Mouse (Mus musculus) hindbrain, embryonic 15.5 days (tissue): Measurements from ENCODE around the gene Slirp. TPM values are rescaled to one million over a fixed set of nuclear protein-coding genes. Genes with fewer than 3 reads are reported as not detected.
A peak's percentile ranks its signal among the peaks of the same experiment; 100 is the strongest.
"Not testable (repeated sequence)": the region's sequence is repeated elsewhere in the genome, so short reads cannot be mapped to it uniquely, and the experiment has no call there.

Experiments used
- ATAC-seq: fragments of 200-750 bp; cut with Nextera tagmentation; 2 replicates; pipeline ENCODE4 v1.8.0; 2017; ENCODE audit warnings: low read depth, moderate number of reproducible peaks, moderate TSS enrichment; ENCODE audit not compliant: low FRiP score
- H3K27ac ChIP-seq: fragments of 300-500 bp; sonication (generic); replicated peaks from 2 replicates; pipeline ENCODE4 v1.5.1; 2015; ENCODE audit warnings: mild to moderate bottlenecking, inconsistent platforms
- H3K27me3 ChIP-seq: fragments of 300-500 bp; sonication (generic); 2 replicates; pipeline ENCODE4 v1.6.1; 2015; ENCODE audit warnings: control low read depth, inconsistent platforms
- H3K36me3 ChIP-seq: fragments of 300-500 bp; sonication (generic); 2 replicates; pipeline ENCODE4 v1.6.1; 2015; ENCODE audit warnings: control low read depth, inconsistent platforms
- H3K4me1 ChIP-seq: fragments of 300-500 bp; sonication (generic); replicated peaks from 2 replicates; pipeline ENCODE4 v1.6.1; 2015; ENCODE audit warnings: control low read depth, inconsistent platforms
- H3K4me2 ChIP-seq: fragments of 300-500 bp; sonication (generic); 2 replicates; pipeline ENCODE4 v1.6.1; 2015; ENCODE audit warnings: moderate library complexity, mild to moderate bottlenecking, inconsistent platforms
- H3K4me3 ChIP-seq: fragments of 300-500 bp; sonication (generic); 2 replicates; pipeline ENCODE4 v1.5.1; 2015; ENCODE audit warnings: mild to moderate bottlenecking, inconsistent platforms
- H3K9ac ChIP-seq: fragments of 300-500 bp; sonication (generic); 2 replicates; pipeline ENCODE4 v1.6.1; 2015; ENCODE audit warnings: inconsistent platforms
- H3K9me3 ChIP-seq: fragments of 300-500 bp; sonication (generic); 2 replicates; pipeline ENCODE4 v1.6.1; 2016; ENCODE audit warnings: control low read depth, inconsistent platforms
- WGBS: fragments of 180-500 bp; shearing (Covaris S2); methylation state at CpG from one replicate; pipeline ENCODE4 v1.1.7; 2015; 5-methylcytosine and 5-hydroxymethylcytosine counted together
- polyA plus RNA-seq: library from polyadenylated mRNA; unstranded; fragments of >200 nt; fragmentation: Nextera tagmentation; extraction: Ambion mirVana; gene quantifications from 2 replicates; pipeline ENCODE4 v1.2.1, GENCODE M21; 2015

Slirp gene
- polyA plus RNA-seq, 1 experiment from 2014 or later: 242 TPM

DNA sequence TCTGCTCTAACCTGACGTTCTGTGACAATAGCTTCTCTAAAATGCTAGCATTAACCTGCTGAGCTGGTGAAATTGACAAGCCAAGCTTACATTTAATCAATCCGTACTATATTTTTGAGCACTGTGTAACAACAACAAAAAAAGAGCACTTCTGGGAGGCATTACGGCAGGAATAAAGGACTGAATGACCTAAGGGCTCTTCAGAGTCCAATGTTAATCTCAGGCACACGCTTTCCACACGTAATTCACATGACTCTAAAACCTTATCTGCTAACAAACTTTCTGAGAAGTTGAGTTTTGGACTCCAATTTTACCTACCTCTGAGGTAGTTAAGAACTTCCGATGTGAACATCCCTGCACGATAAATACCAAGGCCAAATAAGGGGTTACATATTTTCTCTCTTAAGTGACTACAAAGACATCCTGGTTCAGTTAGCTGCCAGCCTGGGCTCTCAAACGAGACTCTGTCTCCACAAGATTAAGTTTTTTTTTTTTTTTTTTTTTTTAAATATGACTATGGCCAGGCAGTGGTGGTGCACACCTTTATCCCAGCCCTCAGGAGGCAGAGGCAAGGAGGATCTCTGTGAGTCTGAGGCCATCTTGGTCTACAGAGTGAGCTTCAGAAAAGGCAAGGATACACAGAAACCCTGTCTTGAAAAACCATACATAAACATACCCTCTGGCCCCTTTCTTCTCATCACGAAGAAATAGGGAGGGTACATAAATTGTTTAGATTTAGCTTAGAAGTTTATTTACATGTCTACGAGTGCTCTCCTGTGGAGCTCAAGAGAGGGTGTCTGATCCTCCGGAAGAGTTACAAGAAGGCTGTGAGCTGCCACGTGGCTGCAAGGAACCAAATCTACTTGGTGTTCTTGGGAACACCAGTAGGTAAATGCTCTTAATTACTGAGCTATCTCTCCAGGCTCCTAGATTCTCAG, 1.2 kb upstream of the Slirp start:
- WGBS: 39% methylated on average over 12 of the region's 12 CpGs
- Histone ChIP-seq H3K4me1 (peaks cover 26% of the 10 kb centered on the region), H3K27me3 (no peaks in the 10 kb centered on the region), H3K9me3 (no peaks in the 10 kb centered on the region), H3K4me2 (peak overlapping the region; percentile 87), H3K9ac (peak overlapping the region; percentile 92), H3K36me3 (peaks cover 35% of the 10 kb centered on the region), H3K27ac (peak overlapping the region; percentile 93; the same call in 1 of the 2 replicates), H3K4me3 (peak overlapping the region; percentile 99)
- no peak for ATAC-seq

- Histone ChIP-seq H3K4me3 (peak overlapping the region; percentile 99), H3K9me3 (no peaks in the 10 kb centered on the region), H3K4me1 (peaks cover 26% of the 10 kb centered on the region), H3K27ac (peak overlapping the region; percentile 93), H3K9ac (peak overlapping the region; percentile 92), H3K4me2 (peak overlapping the region; percentile 87), H3K27me3 (no peaks in the 10 kb centered on the region), H3K36me3 (peaks cover 35% of the 10 kb centered on the region)
- ATAC-seq: peak; percentile 92
- under 1% methylated on average over 33 of the region's 33 CpGs for WGBS
These were observed 489 bp upstream of the Slirp start for GRCm38 (mm10) chr12:87443115-87443699.

DNA sequence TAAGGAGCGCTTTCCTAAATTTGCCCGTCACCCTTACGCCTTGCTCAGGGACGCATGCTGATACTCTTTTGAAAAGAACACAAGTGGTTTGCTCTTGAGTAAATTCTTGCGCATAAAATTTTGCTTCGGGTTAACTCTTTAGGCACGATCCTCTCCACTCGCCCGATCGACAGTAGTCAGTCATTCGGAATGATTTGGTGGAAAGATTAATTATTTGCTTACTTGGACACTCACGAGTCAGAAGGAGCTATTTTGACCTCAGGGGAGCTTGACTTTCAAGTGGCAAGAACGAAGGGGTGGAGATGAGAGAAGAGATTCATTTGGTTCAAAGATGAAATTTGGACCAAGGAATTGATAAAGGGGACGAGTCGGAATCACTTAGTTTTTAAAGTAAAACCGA, 515 bp downstream of the Slirp start:
- 5% methylated on average over 16 of the region's 16 CpGs for WGBS
- peak; percentile 17; the same call in 1 of the 2 replicates for ATAC-seq
- H3K9ac ChIP-seq: peak overlapping the region; percentile 92
- H3K36me3 ChIP-seq: peaks cover 34% of the 10 kb centered on the region
- no peaks in the 10 kb centered on the region for H3K27me3 ChIP-seq
- H3K4me1 ChIP-seq: peaks cover 26% of the 10 kb centered on the region
- H3K4me3 ChIP-seq: peak overlapping the region; percentile 99
- H3K9me3 ChIP-seq: no peaks in the 10 kb centered on the region
- H3K4me2 ChIP-seq: peak overlapping the region; percentile 87
- H3K27ac ChIP-seq: 0 out of 2 replicates have a peak overlapping the region, but pooled peaks have one; percentile 93

- H3K9me3 ChIP-seq: no peaks in the 10 kb centered on the region
- no peak overlapping the region for H3K9ac ChIP-seq
- H3K4me2 ChIP-seq: no peak overlapping the region
- peaks cover 8% of the 10 kb centered on the region for H3K4me1 ChIP-seq
- ATAC-seq: no peak
- no peak overlapping the region for H3K4me3 ChIP-seq
- H3K27me3 ChIP-seq: no peaks in the 10 kb centered on the region
- peaks cover 70% of the 10 kb centered on the region for H3K36me3 ChIP-seq
- 93% methylated on average over 9 of the region's 9 CpGs for WGBS
- H3K27ac ChIP-seq: no peak overlapping the region
These were observed 5.8 kb downstream of the Slirp start for GRCm38 (mm10) chr12:87449456-87449855.

DNA sequence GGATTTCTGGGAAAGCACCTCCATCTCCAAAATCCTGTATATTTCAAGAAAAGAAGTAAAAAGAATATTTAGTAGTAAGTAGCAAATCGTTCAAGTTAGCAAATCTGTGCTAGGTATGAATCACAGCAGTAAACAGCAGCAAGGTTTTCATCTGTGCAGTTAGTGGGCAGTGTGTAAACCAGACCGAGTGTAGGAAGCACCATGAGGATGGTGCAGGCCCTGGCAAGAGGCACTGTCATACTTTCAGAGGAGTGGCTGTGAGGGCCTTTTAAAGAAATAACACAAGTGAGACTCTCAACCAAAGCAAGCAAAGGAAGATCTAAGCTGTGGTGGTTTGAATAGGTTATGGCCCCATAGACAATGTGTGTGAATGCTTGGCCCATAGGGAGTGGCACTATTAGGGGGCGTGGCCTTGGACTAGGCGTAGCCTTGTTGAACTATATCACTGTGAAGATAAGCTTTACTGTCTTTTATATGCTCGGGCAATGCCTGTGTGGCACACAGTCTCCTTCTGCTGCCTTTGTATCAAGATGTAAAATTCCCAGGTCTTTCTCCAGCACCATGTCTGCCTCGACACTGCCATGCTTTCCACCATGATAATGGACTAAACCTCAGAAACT, 21.1 kb downstream of the Slirp start:
- H3K4me2 ChIP-seq: no peak overlapping the region
- no peak overlapping the region for H3K4me3 ChIP-seq
- no peak overlapping the region for H3K27ac ChIP-seq
- 94% methylated on average over 6 of the region's 6 CpGs for WGBS
- no peaks in the 10 kb centered on the region for H3K4me1 ChIP-seq
- ATAC-seq: no peak
- no peaks in the 10 kb centered on the region for H3K9me3 ChIP-seq
- no peak overlapping the region for H3K9ac ChIP-seq
- H3K36me3 ChIP-seq: peaks cover 62% of the 10 kb centered on the region
- no peaks in the 10 kb centered on the region for H3K27me3 ChIP-seq

DNA sequence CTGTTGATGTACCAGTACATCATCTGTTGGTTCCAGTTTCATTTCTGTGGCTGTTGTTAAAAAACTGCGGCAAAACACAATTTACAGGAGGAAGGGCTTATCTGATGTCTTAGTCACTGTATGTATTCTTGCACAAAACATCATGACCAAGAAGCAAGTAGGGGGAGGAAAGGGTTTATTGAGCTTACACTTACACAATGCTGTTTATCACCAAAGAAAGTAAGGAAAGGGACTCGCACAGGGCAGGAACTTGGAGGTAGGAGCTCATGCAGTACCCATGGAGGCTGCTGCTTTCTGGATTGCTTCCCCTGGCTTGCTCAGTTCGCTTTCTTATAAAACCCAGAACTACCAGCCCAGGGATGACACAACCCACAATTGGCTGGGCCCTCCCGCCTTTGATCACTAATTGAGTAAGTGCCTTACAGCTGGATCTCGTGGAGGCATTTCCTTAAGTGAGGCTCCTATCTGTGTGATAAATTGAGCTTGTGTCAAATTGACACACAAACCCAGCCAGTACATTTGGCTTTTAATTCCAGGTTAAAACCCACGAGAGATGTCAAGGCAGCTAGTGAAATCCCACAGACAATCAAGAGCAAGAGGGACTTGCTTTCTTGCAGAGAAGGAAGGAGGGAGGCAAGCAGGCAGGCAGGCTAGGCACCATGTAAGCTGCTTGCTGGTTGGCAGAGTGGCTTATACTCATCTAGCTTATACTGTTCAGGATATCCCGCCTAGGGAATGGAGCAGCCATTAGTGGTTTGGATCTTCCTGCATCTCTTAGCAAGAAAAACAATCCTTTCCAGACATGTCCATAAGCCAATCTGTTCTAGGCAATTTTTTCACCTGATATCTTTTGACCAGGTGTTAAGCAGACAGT, 26.8 kb downstream of the Slirp start:
- peak overlapping the region; percentile 78 for H3K4me3 ChIP-seq
- no peak for ATAC-seq
- no peaks in the 10 kb centered on the region for H3K9me3 ChIP-seq
- 79% methylated on average over 7 of the region's 7 CpGs for WGBS
- H3K9ac ChIP-seq: peak overlapping the region; percentile 83; the same call in 1 of the 2 replicates
- H3K36me3 ChIP-seq: peaks cover 15% of the 10 kb centered on the region
- H3K4me2 ChIP-seq: peak overlapping the region; percentile 64
- H3K27me3 ChIP-seq: no peaks in the 10 kb centered on the region
- H3K27ac ChIP-seq: no peak overlapping the region
- peaks cover 14% of the 10 kb centered on the region for H3K4me1 ChIP-seq

DNA sequence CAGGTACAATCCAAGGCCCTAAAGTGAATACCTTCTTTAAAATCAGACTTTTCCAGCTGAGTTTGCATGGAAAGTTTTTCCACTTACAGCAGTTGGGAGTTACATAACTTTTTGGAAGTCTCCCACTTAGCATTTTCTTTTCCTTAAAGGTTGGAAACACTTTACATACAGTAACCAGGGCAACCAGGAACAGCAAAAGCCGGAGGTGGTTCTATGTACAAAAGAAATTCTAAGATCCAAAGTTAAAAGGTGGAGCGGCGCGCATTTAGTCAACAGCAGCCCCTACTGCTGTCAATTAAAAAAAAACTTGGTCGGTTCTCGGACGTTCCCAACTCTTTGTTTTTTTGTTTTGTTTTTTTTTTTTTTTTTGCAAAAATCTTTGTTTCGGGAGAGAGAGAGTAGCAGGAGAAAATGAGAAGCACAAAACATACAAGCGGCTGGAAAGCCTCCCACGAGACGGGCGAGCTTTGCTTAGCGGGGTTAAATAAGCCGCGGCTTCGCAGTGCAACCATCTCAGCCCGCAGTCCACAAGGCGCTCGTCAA, 27.8 kb downstream of the Slirp start:
- peaks cover 11% of the 10 kb centered on the region for H3K36me3 ChIP-seq
- no peaks in the 10 kb centered on the region for H3K9me3 ChIP-seq
- under 1% methylated on average over 19 of the region's 19 CpGs for WGBS
- H3K4me3 ChIP-seq: peak overlapping the region; percentile 78
- H3K27me3 ChIP-seq: no peaks in the 10 kb centered on the region
- H3K4me1 ChIP-seq: peaks cover 14% of the 10 kb centered on the region
- H3K4me2 ChIP-seq: peak overlapping the region; percentile 64
- peak overlapping the region; percentile 83 for H3K9ac ChIP-seq
- ATAC-seq: no peak
- peak overlapping the region; percentile 93 for H3K27ac ChIP-seq

- H3K4me1 ChIP-seq: peaks cover 14% of the 10 kb centered on the region
- H3K4me2 ChIP-seq: peak within 1 kb of the TSS; percentile 64
- H3K36me3 ChIP-seq: peaks cover 8% of the 10 kb centered on the region
- 3% methylated on average over 45 of the region's 45 CpGs for WGBS
- ATAC-seq: peak; percentile 97
- no peaks in the 10 kb centered on the region for H3K9me3 ChIP-seq
- H3K4me3 ChIP-seq: peak within 1 kb of the TSS; percentile 78
- H3K27ac ChIP-seq: peak within 1 kb of the TSS; percentile 93
- peak within 1 kb of the TSS; percentile 83 for H3K9ac ChIP-seq
- H3K27me3 ChIP-seq: no peaks in the 10 kb centered on the region
These were observed 28.5 kb downstream of the Slirp start, which contains the start of gene Snw1 for GRCm38 (mm10) chr12:87471964-87472786. Gene Snw1 (minus strand): TSS chr12:87472274.

- peaks cover 14% of the 10 kb centered on the region for H3K4me1 ChIP-seq
- no peak overlapping the region for H3K9ac ChIP-seq
- H3K27me3 ChIP-seq: no peaks in the 10 kb centered on the region
- H3K4me2 ChIP-seq: no peak overlapping the region
- H3K4me3 ChIP-seq: no peak overlapping the region
- no peak for ATAC-seq
- no peaks in the 10 kb centered on the region for H3K9me3 ChIP-seq
- H3K27ac ChIP-seq: no peak overlapping the region
- no peaks in the 10 kb centered on the region for H3K36me3 ChIP-seq
- 81% methylated on average over 3 of the region's 3 CpGs for WGBS
These were observed 31.1 kb downstream of the Slirp start for GRCm38 (mm10) chr12:87474756-87475155.

DNA sequence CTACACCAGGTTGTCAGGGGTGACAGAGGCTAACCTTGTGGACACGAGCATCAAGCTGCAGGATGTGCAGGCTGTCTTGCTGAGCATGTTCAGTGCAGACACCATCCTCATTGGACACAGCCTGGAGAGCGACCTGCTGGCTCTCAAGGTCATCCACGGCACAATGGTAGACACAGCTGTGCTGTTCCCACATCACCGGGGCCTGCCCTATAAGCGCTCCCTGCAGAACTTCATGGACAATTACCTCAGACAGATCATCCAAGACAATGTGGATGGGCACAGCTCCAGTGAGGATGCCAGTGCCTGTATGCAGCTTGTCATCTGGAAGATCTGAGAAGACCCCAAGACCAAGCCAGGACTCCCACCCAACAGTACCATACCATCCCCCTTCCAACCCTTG, 38.8 kb downstream of the Slirp start:
- not testable (repeated sequence) for H3K27ac ChIP-seq, H3K9ac ChIP-seq, H3K4me1 ChIP-seq, ATAC-seq, H3K4me3 ChIP-seq, H3K9me3 ChIP-seq, H3K4me2 ChIP-seq, H3K27me3 ChIP-seq, H3K36me3 ChIP-seq
- 85% methylated on average over 5 of the region's 5 CpGs for WGBS
